Mouse (Mus musculus) liver, embryonic 11.5 days (tissue): ENCODE data around the gene Trex1. TPM values are rescaled to one million over a fixed set of nuclear protein-coding genes. Genes with fewer than 3 reads are reported as not detected.

Experiments used
- ATAC-seq: fragments of 200-750 bp; cut with Nextera tagmentation; replicated peaks from 2 replicates; pipeline ENCODE4 v1.8.0; 2017; ENCODE audit warnings: moderate number of reproducible peaks, mild to moderate bottlenecking, moderate TSS enrichment, moderate library complexity; ENCODE audit not compliant: low FRiP score
- DNase-seq: peaks from one replicate; pipeline ENCODE4 v3.0.0-alpha.2; 2017; ENCODE audit warnings: low spot score
- H3K27ac ChIP-seq: fragments of 300-500 bp; sonication (generic); 2 replicates; pipeline ENCODE4 v1.5.1; 2014; ENCODE audit warnings: mild to moderate bottlenecking, low read depth, low read length, control low read depth
- H3K27me3 ChIP-seq: fragments of 300-500 bp; sonication (generic); replicated peaks from 2 replicates; pipeline ENCODE4 v1.6.1; 2014; ENCODE audit warnings: low read length, mixed read lengths; ENCODE audit not compliant: control insufficient read depth, insufficient read depth
- H3K36me3 ChIP-seq: fragments of 300-500 bp; sonication (generic); 2 replicates; pipeline ENCODE4 v1.6.1; 2014; ENCODE audit warnings: mild to moderate bottlenecking, low read length, moderate library complexity, mixed read lengths; ENCODE audit not compliant: control insufficient read depth, insufficient read depth
- H3K4me1 ChIP-seq: fragments of 300-500 bp; sonication (generic); replicated peaks from 2 replicates; pipeline ENCODE4 v1.6.1; 2014; ENCODE audit warnings: low read length, mixed read lengths; ENCODE audit not compliant: control insufficient read depth, insufficient read depth
- H3K4me2 ChIP-seq: fragments of 300-500 bp; sonication (generic); 2 replicates; pipeline ENCODE4 v1.6.1; 2014; ENCODE audit warnings: mild to moderate bottlenecking, control low read depth, moderate library complexity
- H3K4me3 ChIP-seq: fragments of 300-500 bp; sonication (generic); 2 replicates; pipeline ENCODE4 v1.5.1; 2014; ENCODE audit warnings: low read depth, low read length, control low read depth
- H3K9ac ChIP-seq: fragments of 300-500 bp; sonication (generic); 2 replicates; pipeline ENCODE4 v1.6.1; 2014; ENCODE audit warnings: low read depth, low read length, control low read depth
- H3K9me3 ChIP-seq: fragments of 300-500 bp; sonication (generic); 2 replicates; pipeline ENCODE4 v1.6.1; 2016; ENCODE audit warnings: low read length, inconsistent platforms, mixed read lengths; ENCODE audit not compliant: control insufficient read depth
- WGBS: fragments of 180-500 bp; shearing (Covaris S2); extraction: QIAGEN DNeasy Blood & Tissue Kit; methylation state at CpG from one replicate; pipeline ENCODE4 v1.1.7; 2014; 5-methylcytosine and 5-hydroxymethylcytosine counted together
- polyA plus RNA-seq: library from polyadenylated mRNA; unstranded; fragments of >200 nt; fragmentation: Nextera tagmentation; extraction: Ambion mirVana; gene quantifications from 2 replicates; pipeline ENCODE4 v1.2.1, GENCODE M21; 2014

The Trex1 gene
- polyA plus RNA-seq, 1 experiment from 2014 or later, result 9.7 TPM

DNA sequence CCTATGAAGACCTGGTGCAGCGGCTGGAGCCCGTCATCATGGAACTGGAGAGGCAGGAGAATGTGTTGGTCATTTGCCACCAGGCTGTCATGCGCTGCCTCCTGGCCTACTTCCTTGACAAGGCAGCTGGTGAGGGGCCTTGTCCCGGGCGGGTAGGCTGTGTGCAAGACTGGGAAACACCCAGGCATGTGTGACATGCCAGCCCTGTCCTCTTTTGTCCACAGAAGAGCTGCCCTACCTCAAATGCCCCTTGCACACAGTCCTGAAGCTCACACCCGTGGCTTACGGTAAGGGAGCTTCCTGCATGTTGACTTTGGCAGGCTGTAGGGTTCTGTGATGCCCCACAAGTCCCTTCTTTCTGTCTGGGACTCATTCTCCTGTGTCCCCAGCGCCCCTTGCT lies 32.0 kb downstream of the Trex1 start:
- no peaks in the 10 kb centered on the region for H3K27me3 ChIP-seq
- no peak overlapping the region for H3K4me2 ChIP-seq
- ATAC-seq (no peak), DNase-seq (no peak)
- no peak overlapping the region for H3K9ac ChIP-seq
- peaks cover 3% of the 10 kb centered on the region; the same call in 1 of the 2 replicates for H3K4me1 ChIP-seq
- H3K4me3 ChIP-seq, result no peak overlapping the region
- H3K9me3 ChIP-seq, result no peaks in the 10 kb centered on the region
- no peak overlapping the region for H3K27ac ChIP-seq
- 79% methylated on average over 8 of the region's 8 CpGs for WGBS
- H3K36me3 ChIP-seq, result no peaks in the 10 kb centered on the region

DNA sequence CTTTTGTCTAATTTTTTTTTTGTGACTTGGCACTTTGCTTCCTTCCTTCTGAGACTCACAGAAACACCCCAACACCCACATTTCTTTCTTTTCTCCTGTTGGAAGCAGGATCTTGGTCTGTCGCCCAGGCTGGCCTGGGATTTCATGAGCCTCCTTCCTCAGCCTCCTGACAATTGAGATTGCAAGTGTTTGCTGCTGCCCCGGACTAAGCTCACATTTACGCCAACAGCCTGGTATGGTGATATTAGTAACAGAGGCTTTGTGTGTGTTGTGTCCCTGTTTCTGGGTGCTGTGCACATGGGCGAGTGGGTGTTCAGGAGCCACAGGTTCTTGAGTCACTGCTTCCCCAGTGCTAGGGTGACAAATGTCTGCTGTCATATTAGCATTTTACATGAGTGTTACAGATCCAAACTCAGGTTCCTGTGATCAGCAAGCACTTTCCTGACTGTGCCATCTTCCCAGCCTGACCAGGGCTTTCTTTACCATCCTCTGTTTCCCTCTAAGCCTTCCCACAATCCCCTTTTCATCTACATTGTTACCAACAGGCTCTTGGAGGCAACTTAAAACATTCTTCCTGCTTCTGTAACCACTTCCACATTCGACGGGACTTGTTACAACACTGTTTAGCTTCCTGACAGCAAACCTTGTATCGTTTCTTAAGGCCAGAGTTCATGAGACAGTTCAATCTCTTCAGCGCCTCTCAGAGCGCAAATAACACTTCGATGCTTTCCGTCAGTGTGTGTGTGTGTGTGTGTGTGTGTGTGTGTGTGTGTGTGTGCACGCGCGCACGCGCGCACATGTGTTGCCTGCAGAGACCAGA lies 36.5 kb downstream of the Trex1 start:
- DNase-seq (no peak), ATAC-seq (no peak)
- H3K27ac ChIP-seq, result no peak overlapping the region
- H3K4me1 ChIP-seq, result 0 out of 2 replicates have a peak, but pooled peaks cover 3% of the 10 kb centered on the region
- no peak overlapping the region for H3K9ac ChIP-seq
- H3K4me3 ChIP-seq, result no peak overlapping the region
- H3K36me3 ChIP-seq, result no peaks in the 10 kb centered on the region
- H3K27me3 ChIP-seq, result no peaks in the 10 kb centered on the region
- H3K4me2 ChIP-seq, result no peak overlapping the region
- 80% methylated on average over 17 of the region's 17 CpGs for WGBS
- H3K9me3 ChIP-seq, result no peaks in the 10 kb centered on the region

DNA sequence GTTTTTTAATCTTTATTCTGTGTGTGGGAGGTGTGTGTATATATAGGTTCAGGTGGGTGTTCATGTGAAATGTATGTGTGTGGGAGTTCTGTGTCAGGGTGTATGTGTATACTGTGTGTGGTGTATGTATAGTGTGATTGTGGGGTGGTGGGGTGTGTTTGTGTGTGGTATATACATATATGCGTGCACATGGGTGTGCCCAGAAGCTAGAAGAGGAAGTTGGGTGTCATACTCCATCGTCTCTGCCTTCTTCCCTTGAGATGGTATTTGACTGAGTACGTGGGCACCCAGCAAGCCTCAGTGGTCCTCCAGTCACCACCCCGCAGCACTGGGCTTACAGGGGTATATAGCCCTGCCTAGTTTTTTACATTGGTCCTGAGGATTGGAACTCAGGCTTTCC lies 38.1 kb downstream of the Trex1 start:
- Histone ChIP-seq H3K4me2 (no peak overlapping the region), H3K4me3 (no peak overlapping the region), H3K4me1 (peaks cover 13% of the 10 kb centered on the region; the same call in 1 of the 2 replicates), H3K27me3 (no peaks in the 10 kb centered on the region), H3K27ac (no peak overlapping the region), H3K9ac (0 out of 2 replicates have a peak overlapping the region, but pooled peaks have one; percentile 7), H3K9me3 (no peaks in the 10 kb centered on the region), H3K36me3 (no peaks in the 10 kb centered on the region)
- DNase-seq (no peak), ATAC-seq (no peak)
- 65% methylated on average over 4 of the region's 4 CpGs for WGBS

DNA sequence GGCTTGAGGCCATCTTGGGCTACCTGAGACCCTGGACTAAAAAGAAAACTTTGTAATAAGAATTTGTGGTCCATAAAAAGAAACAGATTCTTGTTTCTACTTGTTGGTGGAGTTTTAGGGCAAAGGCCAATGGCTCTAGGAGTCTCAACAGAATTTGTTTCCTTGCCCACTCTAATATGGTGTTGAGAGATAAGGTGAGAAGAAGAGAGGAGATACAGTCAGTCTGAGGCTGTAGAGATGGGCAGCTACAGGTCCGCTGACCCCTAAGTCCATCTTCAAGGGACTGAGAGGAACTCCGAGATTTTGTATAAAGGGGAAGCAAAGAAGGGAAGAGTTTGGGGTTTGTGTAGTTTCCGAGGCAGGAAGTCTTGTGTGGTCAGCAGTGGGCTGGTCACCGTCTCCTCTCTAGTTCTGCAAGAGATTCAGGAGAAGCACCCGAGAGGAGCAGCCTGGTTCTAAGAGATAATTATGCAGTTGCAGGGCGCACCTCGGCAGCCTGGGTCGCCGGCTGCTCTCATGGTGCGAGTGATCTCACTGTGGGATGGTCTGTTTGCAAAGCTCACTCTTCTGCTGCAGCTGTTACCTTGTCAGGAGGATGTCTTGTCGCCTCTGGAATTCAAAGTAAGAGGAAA lies 42.4 kb downstream of the Trex1 start:
- Histone ChIP-seq H3K27me3 (no peaks in the 10 kb centered on the region), H3K4me2 (peak overlapping the region; percentile 46), H3K9me3 (no peaks in the 10 kb centered on the region), H3K36me3 (no peaks in the 10 kb centered on the region), H3K4me3 (peak overlapping the region; percentile 23; the same call in 1 of the 2 replicates), H3K9ac (no peak overlapping the region), H3K4me1 (peaks cover 21% of the 10 kb centered on the region), H3K27ac (peak overlapping the region; percentile 68; the same call in 1 of the 2 replicates)
- WGBS, result 19% methylated on average over 11 of the region's 11 CpGs
- ATAC-seq (peak; percentile 88), DNase-seq (no peak)

DNA sequence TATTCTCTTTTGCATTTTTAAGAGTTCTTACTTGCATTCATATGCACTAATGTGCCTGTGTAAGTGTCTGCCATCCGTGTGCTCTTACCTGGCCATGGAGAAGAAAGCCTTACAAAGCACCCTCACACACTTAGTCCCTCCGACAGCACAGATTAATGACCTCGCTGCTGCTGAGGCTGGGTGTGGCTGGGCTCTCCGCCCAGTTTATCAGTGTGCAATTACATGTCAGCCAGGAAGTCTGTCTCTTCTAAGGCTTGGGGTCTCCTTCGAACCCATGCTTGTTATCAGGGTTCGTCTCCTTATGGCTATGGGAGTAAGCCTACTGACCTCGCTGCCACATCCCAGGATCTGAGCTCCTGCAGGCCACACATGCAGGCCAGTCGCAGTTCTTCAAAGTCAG lies 44.1 kb downstream of the Trex1 start:
- Histone ChIP-seq H3K4me1 (peaks cover 21% of the 10 kb centered on the region), H3K36me3 (no peaks in the 10 kb centered on the region), H3K27me3 (no peaks in the 10 kb centered on the region), H3K4me2 (no peak overlapping the region; the same call in 1 of the 2 replicates), H3K9me3 (no peaks in the 10 kb centered on the region), H3K4me3 (no peak overlapping the region), H3K9ac (no peak overlapping the region), H3K27ac (no peak overlapping the region)
- DNase-seq (no peak), ATAC-seq (peak; percentile 70)
- 30% methylated on average over 8 of the region's 8 CpGs for WGBS

DNA sequence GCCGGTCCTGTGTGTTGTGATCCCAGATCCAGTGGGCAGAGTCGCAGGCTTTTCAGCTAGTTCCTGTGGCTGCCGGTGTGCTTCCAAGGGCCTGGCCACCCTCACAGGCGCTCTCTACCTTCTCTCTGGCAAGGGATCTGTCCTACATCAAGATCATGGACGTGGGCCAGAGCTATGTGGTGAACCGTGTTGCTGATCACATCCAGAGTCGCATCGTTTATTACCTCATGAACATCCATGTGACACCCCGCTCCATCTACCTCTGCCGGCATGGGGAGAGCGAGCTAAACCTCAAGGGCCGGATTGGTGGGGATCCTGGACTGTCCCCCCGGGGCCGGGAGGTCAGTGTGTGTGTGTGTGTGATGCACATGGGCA lies 49.2 kb downstream of the Trex1 start:
- Histone ChIP-seq H3K4me3 (no peak overlapping the region), H3K9me3 (no peaks in the 10 kb centered on the region), H3K27ac (no peak overlapping the region), H3K36me3 (no peaks in the 10 kb centered on the region), H3K9ac (no peak overlapping the region), H3K4me1 (peaks cover 21% of the 10 kb centered on the region), H3K4me2 (no peak overlapping the region), H3K27me3 (no peaks in the 10 kb centered on the region)
- DNase-seq, result no peak
- no peak for ATAC-seq
- 83% methylated on average over 14 of the region's 14 CpGs for WGBS

DNA sequence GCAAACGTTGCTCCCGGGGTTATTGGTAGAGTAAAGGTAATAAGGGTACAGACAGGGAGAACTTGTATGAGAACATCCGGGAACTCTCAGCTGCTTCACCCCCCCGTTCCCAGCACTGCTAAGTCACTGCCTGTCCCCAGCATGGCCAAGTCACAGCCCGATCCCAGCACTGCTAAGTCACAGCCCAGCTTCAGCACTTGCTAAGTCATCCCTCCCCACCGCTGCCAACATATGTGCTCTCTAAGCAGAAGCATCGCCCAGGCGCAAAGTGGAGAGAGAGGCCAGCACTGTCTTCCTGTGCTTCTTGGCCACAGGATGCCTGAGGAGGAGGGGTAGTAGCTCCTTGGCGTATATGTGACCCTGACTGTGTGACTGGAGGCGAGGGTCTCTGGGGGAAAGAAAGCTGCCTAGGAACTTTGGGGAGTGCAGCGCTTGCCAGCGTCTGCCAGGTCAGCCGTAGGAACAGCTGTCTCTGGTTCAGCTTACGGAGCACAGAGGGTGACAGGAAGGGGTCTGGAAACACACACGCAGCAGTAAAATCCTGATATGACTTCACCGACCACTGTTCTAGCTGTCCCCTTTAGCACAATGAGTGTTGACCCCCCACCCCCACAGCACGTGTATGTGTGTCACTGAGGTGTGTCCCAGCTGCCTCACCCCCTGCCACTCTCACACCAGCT lies 49.8 kb downstream of the Trex1 start:
- Histone ChIP-seq H3K4me1 (peaks cover 17% of the 10 kb centered on the region), H3K36me3 (no peaks in the 10 kb centered on the region), H3K9me3 (no peaks in the 10 kb centered on the region), H3K4me3 (no peak overlapping the region), H3K27ac (no peak overlapping the region), H3K27me3 (no peaks in the 10 kb centered on the region), H3K9ac (no peak overlapping the region), H3K4me2 (peak overlapping the region; percentile 33)
- peak; percentile 61 for ATAC-seq
- DNase-seq, result no peak
- 37% methylated on average over 17 of the region's 17 CpGs for WGBS

DNA sequence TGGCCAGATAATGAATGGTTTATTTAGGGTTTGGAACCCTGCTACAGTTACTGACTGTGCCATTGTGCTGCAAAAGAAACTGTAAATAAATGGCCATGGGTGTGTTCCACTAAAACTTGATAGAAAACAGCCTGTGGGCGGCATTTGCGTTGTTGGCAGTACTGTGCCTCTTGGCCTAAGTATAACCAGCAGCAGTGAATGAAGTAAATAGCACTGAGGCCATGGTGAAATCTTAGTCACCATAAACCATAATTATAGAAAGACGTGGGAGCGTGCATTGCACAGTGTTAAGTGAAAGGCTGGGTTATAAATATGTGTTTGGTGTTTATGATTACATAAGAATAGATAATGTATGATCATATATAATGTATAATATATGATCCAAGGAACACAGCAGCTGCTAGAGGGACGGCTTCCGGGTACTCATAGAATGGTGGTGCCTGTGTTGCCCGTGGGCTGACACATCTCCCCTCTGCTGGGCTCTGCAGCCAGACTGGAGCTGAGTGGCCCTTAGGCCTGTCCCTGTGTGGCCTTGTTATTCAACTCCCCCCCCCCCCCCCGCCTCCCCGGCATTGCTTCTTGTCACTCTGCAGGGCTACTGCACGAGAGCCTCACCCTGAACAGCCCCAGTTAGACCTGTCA lies 50.4 kb downstream of the Trex1 start:
- no peak for ATAC-seq
- H3K36me3 ChIP-seq, result no peaks in the 10 kb centered on the region
- H3K27ac ChIP-seq, result no peak overlapping the region
- peaks cover 17% of the 10 kb centered on the region for H3K4me1 ChIP-seq
- H3K9ac ChIP-seq, result no peak overlapping the region
- no peak for DNase-seq
- H3K4me2 ChIP-seq, result no peak overlapping the region
- H3K27me3 ChIP-seq, result no peaks in the 10 kb centered on the region
- WGBS, result 67% methylated on average over 10 of the region's 10 CpGs
- no peak overlapping the region for H3K4me3 ChIP-seq
- H3K9me3 ChIP-seq, result no peaks in the 10 kb centered on the region
